Mouse (Mus musculus) stomach, postnatal 0 days (tissue): Measurements from ENCODE around the gene Zbtb45. TPM values are rescaled to one million over a fixed set of nuclear protein-coding genes. Genes with fewer than 3 reads are reported as not detected.

Experiments
- ATAC-seq: fragments of 200-750 bp; cut with Nextera tagmentation; 2 replicates; pipeline ENCODE4 v1.8.0; 2017; ENCODE audit not compliant: low FRiP score, low TSS enrichment
- DNase-seq: peaks from one replicate; pipeline ENCODE4 v3.0.0-alpha.2; 2016; ENCODE audit warnings: low spot score
- H3K27ac ChIP-seq: fragments of 300-500 bp; sonication (generic); replicated peaks from 2 replicates; pipeline ENCODE4 v1.5.1; 2014; ENCODE audit warnings: mild to moderate bottlenecking, control low read depth
- H3K27me3 ChIP-seq: fragments of 300-500 bp; sonication (generic); 2 replicates; pipeline ENCODE4 v1.6.1; 2014; ENCODE audit warnings: low read length; ENCODE audit not compliant: control insufficient read depth, insufficient read depth
- H3K36me3 ChIP-seq: fragments of 300-500 bp; sonication (generic); 2 replicates; pipeline ENCODE4 v1.6.1; 2014; ENCODE audit warnings: low read length, mixed read lengths; ENCODE audit not compliant: control insufficient read depth, insufficient read depth
- H3K4me1 ChIP-seq: fragments of 300-500 bp; sonication (generic); replicated peaks from 2 replicates; pipeline ENCODE4 v1.6.1; 2014; ENCODE audit warnings: antibody characterized with exemption; ENCODE audit not compliant: control insufficient read depth, insufficient read depth
- H3K4me2 ChIP-seq: fragments of 300-500 bp; sonication (generic); replicated peaks from 2 replicates; pipeline ENCODE4 v1.6.1; 2014; ENCODE audit warnings: low read depth, mild to moderate bottlenecking, control low read depth, moderate library complexity
- H3K4me3 ChIP-seq: fragments of 300-500 bp; sonication (generic); 2 replicates; pipeline ENCODE4 v1.5.1; 2014; ENCODE audit warnings: low read depth, low read length, control low read depth
- H3K9ac ChIP-seq: fragments of 300-500 bp; sonication (generic); 2 replicates; pipeline ENCODE4 v1.6.1; 2014; ENCODE audit warnings: mild to moderate bottlenecking, low read length, control low read depth, mixed read lengths
- H3K9me3 ChIP-seq: fragments of 300-500 bp; sonication (generic); 2 replicates; pipeline ENCODE4 v1.6.1; 2016; ENCODE audit warnings: low read length; ENCODE audit not compliant: control insufficient read depth
- CTCF ChIP-seq: IDR thresholded peaks from 2 replicates; pipeline ENCODE4 v1.5.1; 2016; ENCODE audit warnings: antibody characterized with exemption, low read depth, mild to moderate bottlenecking, moderate library complexity
- EP300 ChIP-seq: optimal IDR thresholded peaks from 2 replicates; pipeline ENCODE3; 2016; ENCODE audit warnings: antibody characterized with exemption
- WGBS: fragments of 180-500 bp; shearing (Covaris S2); extraction: QIAGEN DNeasy Blood & Tissue Kit; methylation state at CpG from one replicate; pipeline ENCODE4 v1.1.7; 2014; 5-methylcytosine and 5-hydroxymethylcytosine counted together
- polyA plus RNA-seq: library from polyadenylated mRNA; unstranded; fragments of >200 nt; fragmentation: Nextera tagmentation; extraction: Ambion mirVana; gene quantifications from 2 replicates; pipeline ENCODE4 v1.2.1, GENCODE M21; 2015

Gene Zbtb45
- polyA plus RNA-seq, 1 experiment from 2014 or later, result 9.5 TPM

DNA sequence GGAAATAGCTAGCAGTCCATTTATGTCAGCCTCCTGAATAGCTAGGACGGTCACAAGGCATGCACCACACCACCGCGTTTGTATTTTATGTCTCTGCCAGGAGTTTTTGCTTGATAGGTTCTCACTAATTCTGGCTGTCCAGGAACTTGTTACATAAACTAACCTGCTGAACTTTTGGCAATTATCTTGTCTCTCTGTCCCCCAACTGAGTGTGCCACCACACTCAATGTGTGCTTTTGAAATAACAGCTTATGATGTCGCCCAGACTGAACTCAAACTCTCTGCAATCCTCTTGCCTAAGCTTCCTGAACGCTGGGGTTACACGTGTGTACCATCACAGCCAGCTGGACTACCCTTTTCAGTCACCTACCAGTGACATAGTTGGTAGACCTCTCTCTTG is 32.7 kb upstream of the Zbtb45 start:
- H3K4me1 ChIP-seq, result peaks cover 3% of the 10 kb centered on the region; the same call in 1 of the 2 replicates
- no peak overlapping the region for H3K4me3 ChIP-seq
- TF ChIP-seq CTCF (no peak), EP300 (no peak)
- no peak overlapping the region for H3K27ac ChIP-seq
- H3K27me3 ChIP-seq, result peaks cover 3% of the 10 kb centered on the region; the same call in 1 of the 2 replicates
- no peak for DNase-seq
- no peak for ATAC-seq
- H3K9ac ChIP-seq, result no peak overlapping the region
- H3K36me3 ChIP-seq, result no peaks in the 10 kb centered on the region
- H3K4me2 ChIP-seq, result no peak overlapping the region
- WGBS, result 68% methylated on average over 6 of the region's 6 CpGs
- no peaks in the 10 kb centered on the region for H3K9me3 ChIP-seq

DNA sequence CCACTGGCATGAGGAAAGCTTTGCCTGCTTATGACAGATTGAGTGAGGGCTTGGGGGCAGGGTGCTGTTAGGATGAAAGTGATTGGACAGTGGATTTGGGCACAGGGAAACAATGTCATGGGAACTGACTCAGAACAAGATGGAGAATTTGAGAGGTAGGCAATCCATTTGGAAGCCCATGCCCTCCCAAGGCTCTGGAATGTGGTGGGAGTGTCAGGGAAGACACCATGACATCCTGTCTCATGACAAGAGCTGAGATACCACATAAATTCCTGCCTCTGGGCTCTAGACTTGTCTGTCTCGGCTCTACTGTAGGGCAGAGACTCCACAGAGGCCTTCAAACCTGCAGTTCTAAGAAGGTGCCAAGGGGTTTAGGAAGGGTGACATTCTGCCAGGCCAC is 31.4 kb upstream of the Zbtb45 start:
- DNase-seq (no peak), ATAC-seq (no peak)
- Histone ChIP-seq H3K36me3 (no peaks in the 10 kb centered on the region), H3K9ac (no peak overlapping the region), H3K27me3 (peaks cover 3% of the 10 kb centered on the region; the same call in 1 of the 2 replicates), H3K27ac (no peak overlapping the region), H3K9me3 (no peaks in the 10 kb centered on the region), H3K4me3 (no peak overlapping the region), H3K4me1 (peaks cover 8% of the 10 kb centered on the region; the same call in 1 of the 2 replicates), H3K4me2 (no peak overlapping the region)
- no peak for TF ChIP-seq CTCF
- TF ChIP-seq EP300, result no peak
- WGBS, result 68% methylated on average over 1 of the region's 1 CpGs

DNA sequence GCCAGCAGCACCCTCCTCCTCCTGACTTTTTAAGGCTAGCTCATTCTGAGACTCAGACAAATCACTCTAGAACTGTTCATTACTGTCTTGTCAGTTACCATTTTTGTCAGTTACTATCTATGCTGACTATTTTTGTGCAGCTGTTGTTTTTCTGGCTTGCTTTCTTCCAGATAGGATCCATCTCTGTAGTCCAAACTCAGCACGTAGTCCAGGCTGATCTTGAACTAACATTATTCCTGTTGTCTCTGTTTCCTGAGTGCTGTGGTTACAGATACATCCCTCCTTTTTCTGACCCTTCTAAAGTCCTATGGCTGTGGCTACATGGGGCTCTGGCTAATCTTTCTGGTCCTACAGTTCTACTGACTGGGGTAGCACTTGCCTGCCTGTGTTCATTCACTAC is 29.3 kb upstream of the Zbtb45 start:
- Histone ChIP-seq H3K9me3 (no peaks in the 10 kb centered on the region), H3K27ac (no peak overlapping the region; the same call in 1 of the 2 replicates), H3K27me3 (peaks cover 3% of the 10 kb centered on the region; the same call in 1 of the 2 replicates), H3K4me3 (peak overlapping the region; percentile 72; the same call in 1 of the 2 replicates), H3K4me2 (peak overlapping the region; percentile 65), H3K9ac (peak overlapping the region; percentile 97), H3K4me1 (peaks cover 8% of the 10 kb centered on the region; the same call in 1 of the 2 replicates), H3K36me3 (peaks cover 4% of the 10 kb centered on the region)
- DNase-seq, result no peak
- TF ChIP-seq CTCF, result no peak
- TF ChIP-seq EP300, result no peak
- WGBS, result 73% methylated on average over 1 of the region's 1 CpGs
- ATAC-seq, result no peak

DNA sequence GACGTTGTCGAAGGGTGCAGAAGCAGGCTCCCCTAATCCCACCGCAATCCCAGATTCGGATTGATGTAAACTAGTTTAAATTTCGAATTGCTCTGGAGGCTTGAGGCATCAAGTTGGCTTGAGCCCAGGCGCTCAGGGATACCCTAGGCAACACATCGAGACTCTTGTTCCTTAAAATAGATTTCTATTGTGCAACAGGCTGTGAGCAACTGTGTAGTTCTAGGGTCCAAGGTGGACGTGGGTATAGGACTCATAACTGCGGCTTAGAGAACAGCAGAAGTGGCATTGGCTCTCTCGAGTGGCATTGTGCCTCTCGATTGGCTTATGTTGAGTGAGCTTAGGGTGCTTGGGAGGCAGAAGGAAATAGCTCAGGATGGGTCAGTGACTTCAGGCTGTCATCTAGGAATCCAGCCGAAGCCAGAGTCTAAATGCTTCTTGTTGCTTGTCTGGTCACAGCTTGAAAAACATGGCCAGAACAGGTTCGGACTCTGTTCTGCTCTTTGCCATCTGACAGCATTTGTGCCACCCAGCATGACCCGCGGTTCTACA is 28.9 kb upstream of the Zbtb45 start:
- ATAC-seq (no peak), DNase-seq (no peak)
- H3K27ac ChIP-seq, result peak overlapping the region; percentile 99
- peak overlapping the region; percentile 72 for H3K4me3 ChIP-seq
- no peaks in the 10 kb centered on the region for H3K9me3 ChIP-seq
- H3K36me3 ChIP-seq, result peaks cover 4% of the 10 kb centered on the region
- peaks cover 3% of the 10 kb centered on the region; the same call in 1 of the 2 replicates for H3K27me3 ChIP-seq
- 11% methylated on average over 15 of the region's 15 CpGs for WGBS
- no peak for TF ChIP-seq CTCF
- no peak for TF ChIP-seq EP300
- H3K4me1 ChIP-seq, result peaks cover 8% of the 10 kb centered on the region; the same call in 1 of the 2 replicates
- H3K4me2 ChIP-seq, result peak overlapping the region; percentile 65
- H3K9ac ChIP-seq, result peak overlapping the region; percentile 97

DNA sequence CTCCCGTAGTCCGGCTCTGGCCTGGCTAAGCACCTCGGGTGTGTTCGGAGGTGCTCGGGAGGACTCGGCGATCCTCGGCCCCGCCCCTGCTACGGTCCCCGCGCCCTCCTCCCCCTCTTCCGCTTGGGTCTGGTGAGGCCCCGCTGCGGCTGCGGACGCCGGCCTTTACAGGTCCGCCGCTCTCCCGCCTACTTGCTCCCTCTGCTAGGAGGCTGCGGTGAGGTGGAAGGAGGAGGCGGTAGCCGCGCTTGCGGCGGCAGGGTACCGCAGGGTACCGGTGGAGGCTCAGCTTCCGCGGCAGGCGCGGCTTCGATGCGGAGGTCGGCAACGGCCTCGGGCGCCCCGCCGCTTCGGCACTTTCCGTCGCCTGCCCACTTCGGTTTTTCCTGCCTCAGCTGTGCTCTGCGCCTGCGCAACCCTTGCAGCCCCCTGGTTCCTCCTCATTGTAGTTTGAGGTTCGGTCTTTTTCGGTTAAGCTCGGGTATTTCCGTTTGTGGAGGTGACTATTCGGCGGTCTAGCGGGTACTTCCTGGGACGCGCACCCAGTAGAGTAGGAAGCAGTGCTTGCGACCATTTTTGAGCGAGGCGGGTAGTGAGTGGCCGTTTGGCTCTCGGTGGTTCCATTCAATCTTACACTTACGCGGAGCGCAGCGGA is 28.2 kb upstream of the Zbtb45 start, which contains the start of gene Ube2m:
Ube2m (minus strand) TSS at position 375 of the 655 bp plus-strand sequence.
- TF ChIP-seq CTCF (no peak), EP300 (peak; percentile 32)
- H3K36me3 ChIP-seq, result peaks cover 6% of the 10 kb centered on the region
- no peaks in the 10 kb centered on the region for H3K27me3 ChIP-seq
- WGBS, result under 1% methylated on average over 40 of the region's 65 CpGs
- H3K4me1 ChIP-seq, result peaks cover 6% of the 10 kb centered on the region; the same call in 1 of the 2 replicates
- H3K4me3 ChIP-seq, result peak within 1 kb of the TSS; percentile 72
- no peaks in the 10 kb centered on the region for H3K9me3 ChIP-seq
- peak; percentile 93 for ATAC-seq
- peak within 1 kb of the TSS; percentile 65 for H3K4me2 ChIP-seq
- peak within 1 kb of the TSS; percentile 99 for H3K27ac ChIP-seq
- H3K9ac ChIP-seq, result peak within 1 kb of the TSS; percentile 97
- peak; percentile 97 for DNase-seq

DNA sequence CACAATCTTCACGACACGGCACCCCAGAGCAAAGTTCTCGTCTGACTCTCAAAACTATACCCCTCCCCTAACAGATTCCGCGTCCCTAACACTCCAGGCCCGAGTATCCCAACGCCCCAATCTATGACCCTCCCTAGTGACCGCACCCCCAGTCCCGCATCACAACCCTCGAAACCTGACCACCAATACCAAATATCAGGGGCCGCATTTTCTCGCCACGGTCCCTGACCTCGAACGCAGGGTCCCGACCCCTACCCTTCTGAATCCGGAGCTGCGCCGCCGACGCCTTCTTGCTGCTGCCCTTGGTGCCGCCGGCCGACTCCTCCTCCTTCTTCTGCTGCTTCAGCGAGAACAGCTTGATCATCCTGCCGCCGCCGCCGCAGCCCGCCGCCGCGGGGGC is 27.5 kb upstream of the Zbtb45 start:
- H3K4me3 ChIP-seq, result peak overlapping the region; percentile 72
- H3K4me1 ChIP-seq, result peaks cover 6% of the 10 kb centered on the region; the same call in 1 of the 2 replicates
- H3K27me3 ChIP-seq, result no peaks in the 10 kb centered on the region
- DNase-seq, result no peak
- H3K27ac ChIP-seq, result peak overlapping the region; percentile 99
- under 1% methylated on average over 33 of the region's 33 CpGs for WGBS
- H3K36me3 ChIP-seq, result peaks cover 6% of the 10 kb centered on the region
- peak overlapping the region; percentile 97 for H3K9ac ChIP-seq
- TF ChIP-seq CTCF, result no peak
- no peak for TF ChIP-seq EP300
- H3K4me2 ChIP-seq, result peak overlapping the region; percentile 65
- no peaks in the 10 kb centered on the region for H3K9me3 ChIP-seq
- no peak; the same call in 1 of the 2 replicates for ATAC-seq
